Mouse (Mus musculus) midbrain, embryonic 16.5 days (tissue): Measurements from ENCODE around the gene Olfr1156. TPM values are rescaled to one million over a fixed set of nuclear protein-coding genes. Genes with fewer than 3 reads are reported as not detected.

Experiments used
- ATAC-seq: fragments of 200-750 bp; cut with Nextera tagmentation; 2 replicates; pipeline ENCODE4 v1.8.0; 2017; ENCODE audit warnings: moderate TSS enrichment
- H3K27ac ChIP-seq: fragments of 300-500 bp; sonication (generic); 2 replicates; pipeline ENCODE4 v1.5.1; 2014; ENCODE audit warnings: mild to moderate bottlenecking, low read length, mixed read lengths
- H3K27me3 ChIP-seq: fragments of 300-500 bp; sonication (generic); 2 replicates; pipeline ENCODE4 v1.6.1; 2014; ENCODE audit warnings: low read depth, low read length, mixed read lengths; ENCODE audit not compliant: control insufficient read depth, insufficient read depth
- H3K36me3 ChIP-seq: fragments of 300-500 bp; sonication (generic); 2 replicates; pipeline ENCODE4 v1.6.1; 2014; ENCODE audit warnings: mild to moderate bottlenecking, low read length, moderate library complexity, mixed read lengths; ENCODE audit not compliant: control insufficient read depth, insufficient read depth
- H3K4me1 ChIP-seq: fragments of 300-500 bp; sonication (generic); 2 replicates; pipeline ENCODE4 v1.6.1; 2014; ENCODE audit warnings: mild to moderate bottlenecking, low read length, mixed read lengths; ENCODE audit not compliant: control insufficient read depth, insufficient read depth
- H3K4me2 ChIP-seq: fragments of 300-500 bp; sonication (generic); 2 replicates; pipeline ENCODE4 v1.6.1; 2014; ENCODE audit warnings: mild to moderate bottlenecking, low read length, mixed read lengths
- H3K4me3 ChIP-seq: fragments of 300-500 bp; sonication (generic); 2 replicates; pipeline ENCODE4 v1.5.1; 2014; ENCODE audit warnings: low read depth, mild to moderate bottlenecking, low read length, moderate library complexity, mixed read lengths
- H3K9ac ChIP-seq: fragments of 300-500 bp; sonication (generic); 2 replicates; pipeline ENCODE4 v1.6.1; 2014; ENCODE audit warnings: low read depth, low read length, mixed read lengths
- H3K9me3 ChIP-seq: fragments of 300-500 bp; sonication (generic); replicated peaks from 2 replicates; pipeline ENCODE4 v1.6.1; 2014; ENCODE audit warnings: mild to moderate bottlenecking, low read length, mixed read lengths; ENCODE audit not compliant: control insufficient read depth, poor library complexity, severe bottlenecking
- WGBS: fragments of 180-500 bp; shearing (Covaris S2); extraction: QIAGEN DNeasy Blood & Tissue Kit; methylation state at CpG from one replicate; pipeline ENCODE4 v1.1.7; 2014; 5-methylcytosine and 5-hydroxymethylcytosine counted together
- polyA plus RNA-seq: library from polyadenylated mRNA; unstranded; fragments of >200 nt; fragmentation: Nextera tagmentation; extraction: Ambion mirVana; gene quantifications from 2 replicates; pipeline ENCODE4 v1.2.1, GENCODE M21; 2015

Olfr1156 gene
- polyA plus RNA-seq = not detected in 2 replicates

DNA sequence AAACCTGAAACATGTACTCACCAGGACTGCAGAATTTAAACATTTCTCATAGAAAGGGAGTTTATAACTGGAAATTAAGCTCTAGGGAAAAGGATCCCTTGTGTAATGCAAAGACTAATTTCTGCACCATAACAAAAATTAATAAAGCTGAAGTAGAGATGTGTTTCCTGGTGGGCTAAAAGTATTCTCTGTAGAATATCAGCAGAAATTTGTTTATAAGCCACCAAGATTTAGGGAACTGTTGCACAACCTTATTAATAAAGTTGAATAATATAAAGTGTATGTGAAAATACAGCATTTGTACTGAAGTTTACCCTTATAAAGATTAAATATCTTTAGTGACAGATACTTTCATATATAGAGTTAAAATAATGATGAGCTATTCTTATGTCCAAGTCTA, at the start of gene Olfr1156:
TSS of gene Olfr1156 (minus strand) at position 101 of the 400 bp plus-strand sequence.
- Histone ChIP-seq H3K4me2 (no peak within 1 kb of the TSS), H3K27me3 (no peaks in the 10 kb centered on the region), H3K9ac (no peak within 1 kb of the TSS), H3K4me1 (no peaks in the 10 kb centered on the region), H3K27ac (no peak within 1 kb of the TSS), H3K36me3 (no peaks in the 10 kb centered on the region), H3K4me3 (no peak within 1 kb of the TSS), H3K9me3 (no peaks in the 10 kb centered on the region)
- no peak for ATAC-seq

DNA sequence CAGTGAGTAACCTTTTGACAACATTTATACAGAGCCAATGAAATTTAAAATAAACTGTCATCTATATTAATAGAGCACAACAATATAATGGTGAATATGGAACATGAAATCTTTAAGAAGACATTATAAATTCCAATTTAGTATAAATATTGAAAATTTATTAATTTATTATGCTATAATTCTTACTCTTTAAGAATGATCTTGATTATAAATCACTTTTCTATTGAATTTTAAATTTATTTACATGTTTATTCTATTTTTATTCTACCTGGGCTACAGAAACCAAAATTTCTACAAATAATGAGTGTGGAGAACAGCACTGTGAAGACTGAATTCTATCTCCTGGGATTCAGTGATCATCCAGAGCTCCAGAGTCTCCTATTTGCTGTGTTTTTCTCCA, 36.9 kb upstream of the Olfr1156 start, which contains the start of gene Olfr1158:
TSS of gene Olfr1158 (plus strand) at position 301 of the 400 bp plus-strand sequence.
- Histone ChIP-seq H3K4me1 (no peaks in the 10 kb centered on the region), H3K27me3 (no peaks in the 10 kb centered on the region), H3K9ac (no peak within 1 kb of the TSS), H3K4me3 (no peak within 1 kb of the TSS), H3K36me3 (no peaks in the 10 kb centered on the region), H3K4me2 (no peak within 1 kb of the TSS), H3K9me3 (no peaks in the 10 kb centered on the region), H3K27ac (no peak within 1 kb of the TSS)
- ATAC-seq = no peak

DNA sequence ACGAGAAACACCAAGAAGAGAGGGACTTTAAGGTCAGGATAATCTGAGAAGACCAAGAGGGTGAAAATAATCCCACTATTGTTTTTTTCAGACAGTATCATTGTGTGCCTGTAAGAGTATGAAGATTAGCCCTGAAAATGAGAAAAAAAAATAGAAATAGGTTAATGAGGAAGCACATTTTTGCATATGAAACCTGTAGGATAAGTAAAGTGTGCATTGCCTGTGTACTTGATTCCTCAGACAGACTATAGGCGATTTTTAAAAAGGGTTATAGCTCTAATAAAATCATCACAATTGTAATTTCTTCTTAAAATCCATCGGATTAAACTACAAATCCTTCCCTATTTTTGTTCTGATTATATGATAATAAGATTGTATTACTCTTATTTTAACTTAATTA, 21.7 kb upstream of the Olfr1156 start, which contains the start of gene Olfr74:
TSS of gene Olfr74 (minus strand) at position 101 of the 400 bp plus-strand sequence.
- Histone ChIP-seq H3K27me3 (no peaks in the 10 kb centered on the region), H3K9me3 (no peaks in the 10 kb centered on the region), H3K4me2 (no peak within 1 kb of the TSS), H3K27ac (no peak within 1 kb of the TSS), H3K36me3 (no peaks in the 10 kb centered on the region), H3K9ac (no peak within 1 kb of the TSS), H3K4me3 (no peak within 1 kb of the TSS), H3K4me1 (no peaks in the 10 kb centered on the region)
- WGBS = 76% methylated on average over 3 of the region's 3 CpGs
- ATAC-seq = no peak

DNA sequence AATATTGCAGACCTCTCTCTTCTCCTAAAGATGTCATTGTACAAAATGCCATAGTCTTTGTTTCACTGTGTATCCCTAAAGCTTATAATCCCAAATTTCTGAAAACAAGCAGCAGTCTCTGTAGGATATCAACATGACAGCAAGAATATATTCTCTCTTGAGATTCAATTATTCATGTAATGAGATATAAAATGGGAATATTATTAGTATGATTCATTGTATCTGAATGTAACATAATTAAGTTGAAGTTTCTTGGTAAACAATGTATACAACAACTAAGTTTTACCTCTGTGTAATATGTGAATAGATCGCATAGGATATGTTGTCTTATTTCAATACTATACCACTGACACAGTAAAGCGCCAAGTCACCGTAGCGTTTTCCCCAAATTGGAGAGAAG, 15.3 kb upstream of the Olfr1156 start, which contains the start of gene Olfr1157:
TSS of gene Olfr1157 (minus strand) at position 101 of the 400 bp plus-strand sequence.
- H3K9ac ChIP-seq = no peak within 1 kb of the TSS
- no peaks in the 10 kb centered on the region for H3K36me3 ChIP-seq
- no peak within 1 kb of the TSS for H3K27ac ChIP-seq
- H3K9me3 ChIP-seq = no peaks in the 10 kb centered on the region
- no peak within 1 kb of the TSS for H3K4me3 ChIP-seq
- H3K4me1 ChIP-seq = no peaks in the 10 kb centered on the region
- no peaks in the 10 kb centered on the region for H3K27me3 ChIP-seq
- WGBS = 98% methylated on average over 4 of the region's 4 CpGs
- no peak for ATAC-seq
- H3K4me2 ChIP-seq = no peak within 1 kb of the TSS

DNA sequence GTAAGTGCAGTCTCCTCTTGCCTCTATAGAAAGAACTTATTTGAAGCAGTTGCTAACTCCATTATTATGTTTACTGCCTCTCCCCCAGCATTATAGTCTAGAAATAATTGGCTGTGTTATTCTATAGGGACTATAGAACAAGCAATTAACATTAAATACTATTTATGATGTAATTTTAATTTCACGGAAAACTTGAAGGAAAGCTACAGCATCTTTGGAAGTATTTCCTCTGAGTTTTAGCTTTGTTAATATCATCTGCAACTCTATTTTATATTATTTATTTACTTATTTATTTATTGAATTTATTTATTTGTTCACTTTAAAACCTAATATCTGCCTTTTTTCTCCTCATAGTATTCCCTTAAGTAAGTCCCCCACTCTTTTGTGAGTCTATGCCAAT, 7.9 kb downstream of the Olfr1156 start, which contains the start of gene Olfr1155:
TSS of gene Olfr1155 (minus strand) at position 101 of the 400 bp plus-strand sequence.
- no peaks in the 10 kb centered on the region for H3K4me1 ChIP-seq
- no peak within 1 kb of the TSS for H3K4me2 ChIP-seq
- H3K27me3 ChIP-seq = no peaks in the 10 kb centered on the region
- no peak within 1 kb of the TSS for H3K27ac ChIP-seq
- no peaks in the 10 kb centered on the region for H3K36me3 ChIP-seq
- no peak for ATAC-seq
- peaks cover 2% of the 10 kb centered on the region; the same call in 1 of the 2 replicates for H3K9me3 ChIP-seq
- H3K9ac ChIP-seq = no peak within 1 kb of the TSS
- WGBS = 93% methylated on average over 1 of the region's 1 CpGs
- no peak within 1 kb of the TSS for H3K4me3 ChIP-seq

DNA sequence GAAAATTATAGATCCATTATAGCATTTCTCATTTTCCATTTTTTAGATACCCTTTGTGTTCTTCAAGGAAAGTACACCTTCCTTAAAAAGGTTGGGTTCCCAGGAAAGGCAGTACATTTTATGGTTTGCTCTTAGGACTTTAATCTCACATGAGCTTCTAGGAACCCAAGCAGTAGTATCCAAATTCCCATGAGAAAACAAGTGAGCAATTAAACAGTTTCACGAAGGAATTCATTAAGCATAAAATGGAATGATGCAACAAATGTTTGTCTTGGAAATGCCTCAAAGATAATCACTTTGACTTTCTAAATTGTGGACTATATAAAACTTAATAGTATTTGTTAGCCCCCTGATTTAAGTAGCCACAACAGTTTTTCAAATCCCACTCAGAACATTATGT, 47.8 kb downstream of the Olfr1156 start, which contains the start of gene Olfr1154:
TSS of gene Olfr1154 (minus strand) at position 101 of the 400 bp plus-strand sequence.
- WGBS = 93% methylated on average over 1 of the region's 1 CpGs
- Histone ChIP-seq H3K4me2 (no peak within 1 kb of the TSS), H3K4me3 (no peak within 1 kb of the TSS), H3K27ac (no peak within 1 kb of the TSS), H3K9me3 (no peaks in the 10 kb centered on the region), H3K36me3 (no peaks in the 10 kb centered on the region), H3K9ac (no peak within 1 kb of the TSS), H3K27me3 (no peaks in the 10 kb centered on the region), H3K4me1 (no peaks in the 10 kb centered on the region)
- ATAC-seq = no peak

Other genes with a start within 250 kb of the Olfr1156 start
- not detected in 2 replicates for gene Olfr1137, start 239.9 kb downstream of the Olfr1156 start, polyA plus RNA-seq
- not detected in 2 replicates for gene Olfr1138, start 213.1 kb downstream of the Olfr1156 start, polyA plus RNA-seq
- gene Olfr1140, start 209.3 kb downstream of the Olfr1156 start, polyA plus RNA-seq = not detected in 2 replicates
- gene Olfr1141, start 199.1 kb downstream of the Olfr1156 start, polyA plus RNA-seq = not detected in 2 replicates
- gene Olfr152, start 173.6 kb downstream of the Olfr1156 start, polyA plus RNA-seq = not detected in 2 replicates
- not detected in 2 replicates for gene Olfr1143, start 152.5 kb downstream of the Olfr1156 start, polyA plus RNA-seq
- gene Olfr1145, start 143.3 kb downstream of the Olfr1156 start, polyA plus RNA-seq = not detected in 2 replicates
- gene Olfr1148, start 122.6 kb downstream of the Olfr1156 start, polyA plus RNA-seq = not detected in 2 replicates
- gene Olfr1150-ps1, start 109.1 kb downstream of the Olfr1156 start, polyA plus RNA-seq = not detected in 2 replicates
- gene Olfr1151, start 97.2 kb downstream of the Olfr1156 start, polyA plus RNA-seq = not detected in 2 replicates
- not detected in 2 replicates for gene Olfr1152, start 86.6 kb downstream of the Olfr1156 start, polyA plus RNA-seq
- not detected in 2 replicates for gene Olfr1153, start 58.1 kb downstream of the Olfr1156 start, polyA plus RNA-seq
- gene Olfr1154, start 47.9 kb downstream of the Olfr1156 start, polyA plus RNA-seq = not detected in 2 replicates
- gene Olfr1155, start 8.0 kb downstream of the Olfr1156 start, polyA plus RNA-seq = not detected in 2 replicates
- gene Olfr1157, start 15.2 kb upstream of the Olfr1156 start, polyA plus RNA-seq = not detected in 2 replicates
- not detected in 2 replicates for gene Olfr74, start 21.6 kb upstream of the Olfr1156 start, polyA plus RNA-seq
- gene Olfr1158, start 37.0 kb upstream of the Olfr1156 start, polyA plus RNA-seq = not detected in 2 replicates
- not detected in 2 replicates for gene Olfr1160, start 55.2 kb upstream of the Olfr1156 start, polyA plus RNA-seq
- gene Olfr1161, start 69.7 kb upstream of the Olfr1156 start, polyA plus RNA-seq = not detected in 2 replicates
- gene Olfr73, start 84.6 kb upstream of the Olfr1156 start, polyA plus RNA-seq = not detected in 2 replicates
- not detected in 2 replicates for gene Olfr1162, start 98.0 kb upstream of the Olfr1156 start, polyA plus RNA-seq
- not detected in 2 replicates for gene Olfr1163, start 118.7 kb upstream of the Olfr1156 start, polyA plus RNA-seq
- not detected in 2 replicates for gene Olfr1164, start 140.9 kb upstream of the Olfr1156 start, polyA plus RNA-seq
- gene Olfr1166, start 175.2 kb upstream of the Olfr1156 start, polyA plus RNA-seq = not detected in 2 replicates
- gene Olfr1167, start 202.1 kb upstream of the Olfr1156 start, polyA plus RNA-seq = not detected in 2 replicates
- gene Olfr1168, start 228.8 kb upstream of the Olfr1156 start, polyA plus RNA-seq = not detected in 2 replicates